Mouse (Mus musculus) lung, postnatal 14 days (tissue): ENCODE results near the gene Olfm1.

ENCODE experiments used
- DNase-seq: peaks from one replicate; pipeline ENCODE4 v3.0.0; 2021

Gene Olfm1

DNA sequence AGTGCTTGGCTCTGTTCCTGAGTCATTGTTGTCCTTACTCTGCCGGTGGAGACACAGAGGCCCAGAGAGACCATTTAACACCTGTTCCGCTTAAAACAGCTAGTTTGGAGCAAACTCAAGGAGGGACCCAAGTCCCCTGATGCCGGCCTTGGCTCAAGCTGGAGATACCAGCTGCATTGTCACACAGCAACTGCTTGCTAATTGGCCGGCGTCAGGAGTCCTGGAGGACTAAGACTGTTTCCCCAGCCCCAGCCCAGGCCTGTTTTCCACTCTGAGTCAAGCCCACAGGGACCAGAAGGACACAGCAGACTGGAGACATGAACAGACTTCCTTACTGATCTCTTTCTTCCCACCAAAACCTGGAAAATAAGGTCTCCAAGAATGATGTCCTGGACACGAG lies 43.7 kb downstream of the Olfm1 start:
- DNase-seq, result no peak

GRCm38 (mm10) chr2:28239616-28240015 lies 46.8 kb downstream of the Olfm1 start:
- no peak for DNase-seq

GRCm38 (mm10) chr2:28240920-28241319 lies 48.1 kb downstream of the Olfm1 start:
- no peak for DNase-seq

- DNase-seq, result no peak
Measured at GRCm38 (mm10) chr2:28241520-28242221, 48.9 kb downstream of the Olfm1 start.

DNA sequence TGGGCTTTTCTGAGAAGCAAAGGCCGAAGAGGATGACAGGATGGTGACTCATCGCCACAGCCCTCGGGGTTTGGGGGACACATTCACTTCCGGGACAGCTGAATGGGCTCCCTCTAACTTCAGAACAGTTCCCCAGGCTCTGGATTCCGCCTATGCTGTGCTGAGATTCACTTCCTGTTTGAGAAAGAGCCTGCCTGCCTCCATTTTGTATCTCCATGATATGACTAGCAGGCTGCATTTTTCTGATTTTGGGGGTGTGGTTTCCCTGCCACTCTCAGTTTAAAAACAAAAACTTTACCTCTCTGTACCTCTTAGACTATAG lies 49.4 kb downstream of the Olfm1 start:
- no peak for DNase-seq

- no peak for DNase-seq
Measured at GRCm38 (mm10) chr2:28244667-28245395, 52.0 kb downstream of the Olfm1 start.

GRCm38 (mm10) chr2:28246110-28246653 lies 53.4 kb downstream of the Olfm1 start:
- DNase-seq, result no peak

GRCm38 (mm10) chr2:28247098-28247497 lies 54.3 kb downstream of the Olfm1 start:
- no peak for DNase-seq

DNA sequence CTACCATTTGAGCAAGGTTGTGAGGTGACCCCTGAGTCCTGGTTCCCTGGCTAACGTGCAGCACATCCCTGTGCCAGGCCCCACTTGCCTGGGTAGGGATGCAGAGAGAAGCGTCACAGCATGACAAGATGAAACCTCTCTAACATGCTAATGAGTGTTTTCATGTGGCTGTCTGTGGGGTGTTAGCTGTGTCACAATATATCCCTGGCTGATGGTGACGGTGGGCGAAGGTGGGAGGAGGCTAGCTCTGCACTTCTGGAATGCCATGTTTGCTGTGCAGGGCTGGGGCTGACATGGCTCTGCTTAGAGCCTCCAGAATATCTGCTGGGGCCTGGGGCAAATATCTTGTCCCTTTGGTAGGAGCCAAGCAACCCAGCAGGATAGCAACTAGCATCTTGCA lies 59.8 kb downstream of the Olfm1 start:
- DNase-seq, result no peak

GRCm38 (mm10) chr2:28256029-28256428 lies 63.2 kb downstream of the Olfm1 start:
- no peak for DNase-seq

DNA sequence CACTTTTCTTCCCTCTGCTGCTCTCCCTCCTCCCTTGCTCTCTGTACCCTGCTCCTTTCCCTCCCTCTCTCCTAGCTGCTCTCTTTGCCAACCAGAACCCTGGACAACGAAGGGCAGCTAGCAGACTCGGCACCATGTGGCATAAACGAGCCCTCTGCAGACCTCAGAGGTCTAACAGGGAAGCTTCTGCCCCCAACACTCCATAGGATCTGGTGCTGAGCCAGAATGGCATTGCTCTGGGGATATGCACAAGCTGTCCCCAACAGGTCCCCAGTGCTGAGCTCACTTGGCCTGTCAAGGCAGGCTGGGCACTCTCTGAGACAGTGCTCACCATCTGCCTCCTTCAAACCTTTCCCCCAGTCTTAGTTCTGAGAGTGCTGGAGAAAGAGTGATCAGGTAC lies 68.6 kb downstream of the Olfm1 start:
- no peak for DNase-seq

DNA sequence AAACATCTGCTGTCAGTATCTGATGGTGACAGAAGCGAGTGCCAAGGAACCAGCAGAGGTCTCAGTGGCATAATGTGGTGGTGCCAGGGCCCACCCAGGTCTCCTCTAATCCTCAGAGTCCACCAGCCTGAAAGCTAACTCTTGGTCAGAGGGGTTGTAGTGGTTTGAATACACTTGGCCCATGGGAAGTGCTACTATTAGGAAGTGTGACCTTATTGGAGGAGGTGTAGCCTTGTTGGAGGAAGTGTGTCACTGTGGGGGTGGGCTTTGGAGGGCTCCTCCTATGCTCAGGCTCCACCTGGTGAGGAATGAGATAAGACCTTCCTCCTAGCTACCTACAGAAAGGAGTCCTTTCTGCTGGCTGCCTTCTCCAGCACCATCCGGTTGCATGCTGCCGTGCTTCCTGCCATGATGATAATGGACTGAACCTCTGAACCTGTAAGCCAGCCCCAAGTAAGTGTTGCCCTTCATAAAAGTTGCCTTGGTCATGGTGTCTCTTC lies 75.0 kb downstream of the Olfm1 start:
- DNase-seq, result no peak

GRCm38 (mm10) chr2:28270561-28270960 lies 77.8 kb downstream of the Olfm1 start:
- peak; percentile 34 for DNase-seq

DNA sequence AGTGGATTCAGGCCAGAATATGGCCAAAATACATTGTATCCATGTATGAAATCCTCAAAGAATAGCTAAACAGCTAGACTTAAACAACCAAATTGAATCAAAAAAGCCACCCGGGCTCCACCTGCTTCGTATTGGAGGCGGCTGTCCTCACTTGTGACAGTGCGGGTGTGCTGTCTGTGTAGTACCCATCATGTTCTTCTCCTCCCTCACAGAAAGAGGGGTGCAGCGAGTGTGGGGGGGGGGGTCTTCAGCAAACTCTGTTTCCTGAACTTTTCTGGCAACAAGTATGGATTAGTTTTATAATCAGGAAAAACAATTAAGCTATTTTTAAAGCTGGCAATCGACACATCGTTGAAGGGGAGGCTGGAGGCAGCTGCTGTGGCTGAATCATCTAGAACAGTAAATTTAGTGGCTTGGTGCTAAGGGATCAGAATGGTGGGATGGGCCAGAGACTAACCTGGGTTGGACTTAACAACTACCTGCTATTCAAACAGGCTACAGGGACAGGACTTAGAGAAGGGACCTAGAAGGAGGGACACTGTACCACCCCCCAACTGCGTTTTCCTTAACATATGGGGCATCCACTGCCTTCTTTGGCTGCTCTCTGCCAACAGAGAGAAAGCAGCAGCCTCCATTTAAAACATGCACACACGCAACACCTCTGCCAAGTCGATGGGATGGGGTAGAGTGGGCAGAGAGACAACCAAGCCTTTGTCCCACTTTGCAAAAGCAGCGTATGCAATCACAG lies 79.6 kb downstream of the Olfm1 start:
- no peak for DNase-seq

GRCm38 (mm10) chr2:28274006-28274405 lies 81.2 kb downstream of the Olfm1 start:
- DNase-seq, result no peak

- DNase-seq, result no peak
Measured at GRCm38 (mm10) chr2:28275345-28275744, 82.6 kb downstream of the Olfm1 start.

- peak; percentile 83 for DNase-seq
Measured at GRCm38 (mm10) chr2:28278150-28278549, 85.4 kb downstream of the Olfm1 start.

DNA sequence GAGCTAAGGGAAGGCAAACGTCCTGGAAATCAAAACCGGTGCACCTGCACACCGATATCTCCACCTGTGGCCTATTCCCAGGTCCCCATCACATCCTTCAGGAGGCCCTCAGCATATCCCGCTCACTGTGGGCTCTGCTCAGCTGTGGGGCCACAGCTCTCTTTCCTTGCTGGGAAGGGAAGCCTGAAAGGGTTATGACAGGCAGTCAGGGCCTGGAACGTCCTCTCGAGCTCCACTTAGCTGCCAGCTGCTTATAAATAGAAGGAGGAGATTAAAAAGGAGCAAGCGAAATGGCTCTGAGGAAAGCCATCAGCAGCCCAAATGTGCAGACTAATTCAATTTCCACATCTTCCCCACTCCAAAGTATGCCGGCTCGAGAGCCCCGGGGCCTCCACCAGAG lies 86.1 kb downstream of the Olfm1 start:
- DNase-seq, result no peak
